Mouse (Mus musculus) small intestine, adult 2 months (tissue): ENCODE measurements around the gene Dlk1. TPM values are rescaled to one million over a fixed set of nuclear protein-coding genes. Genes with fewer than 3 reads are reported as not detected.
"Not testable (repeated sequence)": the region's sequence is repeated elsewhere in the genome, so short reads cannot be mapped to it uniquely, and the experiment has no call there.

Source experiments
- H3K27ac ChIP-seq: fragments of 200-500 bp; 2 replicates; pipeline ENCODE4 v1.5.1; 2012; ENCODE audit warnings: low read depth, low read length, control low read depth, inconsistent platforms; ENCODE audit not compliant: insufficient read depth
- H3K27me3 ChIP-seq: fragments of 200-500 bp; 2 replicates; pipeline ENCODE4 v1.6.1; 2012; ENCODE audit warnings: mild to moderate bottlenecking, moderate library complexity, low read length, inconsistent platforms; ENCODE audit not compliant: control insufficient read depth, insufficient read depth
- H3K36me3 ChIP-seq: fragments of 200-500 bp; 2 replicates; pipeline ENCODE4 v1.6.1; 2012; ENCODE audit warnings: mild to moderate bottlenecking, low read length, control low read depth, inconsistent platforms; ENCODE audit not compliant: control insufficient read depth, insufficient read depth
- H3K4me1 ChIP-seq: fragments of 200-500 bp; 2 replicates; pipeline ENCODE4 v1.6.1; 2012; ENCODE audit warnings: low read length, inconsistent platforms, mixed read lengths; ENCODE audit not compliant: control insufficient read depth, insufficient read depth, insufficient read length
- H3K4me3 ChIP-seq: fragments of 200-500 bp; 2 replicates; pipeline ENCODE4 v1.5.1; 2012; ENCODE audit warnings: low read depth, mild to moderate bottlenecking, control low read depth, inconsistent platforms, low read length, moderate library complexity
- CTCF ChIP-seq: fragments of 200-500 bp; IDR thresholded peaks from 2 replicates; pipeline ENCODE4 v1.5.1; 2012; ENCODE audit warnings: low read depth, mild to moderate bottlenecking, control low read depth, inconsistent platforms, low read length, moderate library complexity, mixed read lengths; ENCODE audit not compliant: insufficient replicate concordance, insufficient read length; ENCODE audit errors: extremely low read depth
- POLR2A ChIP-seq: fragments of 200-500 bp; IDR thresholded peaks from 2 replicates; pipeline ENCODE4 v1.6.1; 2012; ENCODE audit warnings: low read depth, mild to moderate bottlenecking, control low read depth, inconsistent platforms, low read length, moderate library complexity
- WGBS: fragments of 180-500 bp; shearing (Covaris S2); methylation state at CpG from one replicate; pipeline ENCODE4 v1.1.7; 2018; 5-methylcytosine and 5-hydroxymethylcytosine counted together
- polyA plus RNA-seq: library from polyadenylated mRNA; depleted of rRNA; stranded (reverse); fragments of >200 nt; gene quantifications from 2 replicates; pipeline ENCODE4 v1.2.3, GENCODE M21; 2012

Dlk1 gene
- polyA plus RNA-seq, 1 experiment = 0.18 TPM

- no peak overlapping the region for H3K4me3 ChIP-seq
- no peaks in the 10 kb centered on the region for H3K36me3 ChIP-seq
- H3K27me3 ChIP-seq = peaks cover 8% of the 10 kb centered on the region; the same call in 1 of the 2 replicates
- 49% methylated on average over 49 of the region's 49 CpGs for WGBS
- H3K4me1 ChIP-seq = no peaks in the 10 kb centered on the region
- H3K27ac ChIP-seq = no peak overlapping the region
- TF ChIP-seq POLR2A (no peak), CTCF (no peak)
Observed at GRCm38 (mm10) chr12:109459481-109460401, 7.1 kb downstream of the Dlk1 start.

GRCm38 (mm10) chr12:109462594-109462993 lies 10.0 kb downstream of the Dlk1 start:
- 71% methylated on average over 10 of the region's 10 CpGs for WGBS
- no peak overlapping the region for H3K27ac ChIP-seq
- TF ChIP-seq CTCF (no peak), POLR2A (no peak)
- no peaks in the 10 kb centered on the region for H3K4me1 ChIP-seq
- no peak overlapping the region for H3K4me3 ChIP-seq
- no peaks in the 10 kb centered on the region for H3K36me3 ChIP-seq
- peaks cover 8% of the 10 kb centered on the region; the same call in 1 of the 2 replicates for H3K27me3 ChIP-seq

- not testable (repeated sequence) for H3K4me1 ChIP-seq, H3K4me3 ChIP-seq, H3K27ac ChIP-seq, H3K27me3 ChIP-seq, H3K36me3 ChIP-seq
- WGBS = 79% methylated on average over 4 of the region's 4 CpGs
Observed at GRCm38 (mm10) chr12:109467417-109467816, 14.8 kb downstream of the Dlk1 start.

GRCm38 (mm10) chr12:109469793-109470192 lies 17.2 kb downstream of the Dlk1 start:
- Histone ChIP-seq H3K36me3 (no peaks in the 10 kb centered on the region), H3K4me3 (no peak overlapping the region), H3K27ac (no peak overlapping the region), H3K4me1 (no peaks in the 10 kb centered on the region), H3K27me3 (no peaks in the 10 kb centered on the region)
- 85% methylated on average over 8 of the region's 8 CpGs for WGBS
- no peak for TF ChIP-seq CTCF

GRCm38 (mm10) chr12:109472627-109473026 lies 20.0 kb downstream of the Dlk1 start:
- 82% methylated on average over 11 of the region's 11 CpGs for WGBS
- Histone ChIP-seq H3K4me1 (no peaks in the 10 kb centered on the region), H3K4me3 (no peak overlapping the region), H3K27ac (no peak overlapping the region), H3K27me3 (no peaks in the 10 kb centered on the region), H3K36me3 (no peaks in the 10 kb centered on the region)
- TF ChIP-seq CTCF (no peak), POLR2A (no peak)

- no peak for TF ChIP-seq POLR2A
- no peak for TF ChIP-seq CTCF
- H3K27ac ChIP-seq = no peak overlapping the region
- 34% methylated on average over 6 of the region's 6 CpGs for WGBS
Observed at GRCm38 (mm10) chr12:109473575-109473976, 21.0 kb downstream of the Dlk1 start.

GRCm38 (mm10) chr12:109474187-109474606 lies 21.6 kb downstream of the Dlk1 start:
- Histone ChIP-seq H3K27ac (no peak overlapping the region), H3K27me3 (no peaks in the 10 kb centered on the region), H3K4me1 (no peaks in the 10 kb centered on the region), H3K4me3 (no peak overlapping the region), H3K36me3 (no peaks in the 10 kb centered on the region)
- WGBS = 79% methylated on average over 9 of the region's 9 CpGs
- no peak for TF ChIP-seq POLR2A
- TF ChIP-seq CTCF = no peak

More at GRCm38 (mm10) chr12:109473575-109473976, 21.0 kb downstream of the Dlk1 start:
- no peak overlapping the region for H3K4me3 ChIP-seq
- no peaks in the 10 kb centered on the region for H3K4me1 ChIP-seq
- no peaks in the 10 kb centered on the region for H3K36me3 ChIP-seq
- no peaks in the 10 kb centered on the region for H3K27me3 ChIP-seq

- 71% methylated on average over 4 of the region's 4 CpGs for WGBS
Observed at GRCm38 (mm10) chr12:109475501-109475900, 22.9 kb downstream of the Dlk1 start.

GRCm38 (mm10) chr12:109486525-109486924 lies 33.9 kb downstream of the Dlk1 start:
- WGBS = 42% methylated on average over 1 of the region's 1 CpGs
- not testable (repeated sequence) for H3K4me3 ChIP-seq, H3K27me3 ChIP-seq, H3K4me1 ChIP-seq, H3K36me3 ChIP-seq, H3K27ac ChIP-seq

More at GRCm38 (mm10) chr12:109475501-109475900, 22.9 kb downstream of the Dlk1 start:
- Histone ChIP-seq H3K36me3 (no peaks in the 10 kb centered on the region), H3K4me1 (no peaks in the 10 kb centered on the region), H3K4me3 (no peak overlapping the region), H3K27me3 (no peaks in the 10 kb centered on the region), H3K27ac (no peak overlapping the region)
- no peak for TF ChIP-seq POLR2A
- TF ChIP-seq CTCF = no peak
